Mouse (Mus musculus): ENCODE data around the gene Slc12a5. TPM values are rescaled to one million over a fixed set of nuclear protein-coding genes. Genes with fewer than 3 reads are reported as not detected.

The Slc12a5 gene
- polyA plus RNA-seq, 1 experiment from 2014 or later = 0.53 TPM

DNA sequence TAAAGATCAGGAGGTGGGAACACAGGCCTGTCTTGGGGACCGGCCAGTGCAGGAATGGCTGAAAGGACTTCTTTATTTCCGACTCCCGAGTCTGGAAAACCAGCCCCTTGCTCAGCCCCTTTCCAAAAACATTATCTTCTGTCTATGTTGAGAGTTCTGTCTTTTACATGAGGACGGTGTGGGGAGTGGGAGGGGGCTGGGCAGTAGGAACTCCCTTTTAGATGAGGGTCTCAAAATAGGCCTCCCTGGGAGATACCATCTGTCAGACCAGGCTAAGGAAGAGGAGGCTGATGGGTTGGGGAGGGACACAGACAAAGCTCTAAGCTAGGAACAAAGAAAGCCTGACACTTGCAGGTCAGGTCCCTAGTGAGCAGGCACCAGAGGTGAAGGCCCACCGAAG lies 88.4 kb downstream of the Slc12a5 start:
- H3K9me3 ChIP-seq (ENCODE audit: control insufficient read depth, low read length) = no peaks in the 10 kb centered on the region
- no peak for ATAC-seq (ENCODE audit: low read depth)
- H3K27me3 ChIP-seq (ENCODE audit: control insufficient read depth, insufficient read depth, low read depth, low read length) = no peaks in the 10 kb centered on the region
- H3K4me3 ChIP-seq (ENCODE audit: low read length) = no peak overlapping the region
- no peak overlapping the region for H3K27ac ChIP-seq (ENCODE audit: low read length)
- WGBS = 54% methylated on average over 5 of the region's 5 CpGs
- no peaks in the 10 kb centered on the region for H3K36me3 ChIP-seq (ENCODE audit: control insufficient read depth, insufficient read depth, low read length)
- H3K4me2 ChIP-seq (ENCODE audit: low read depth, low read length) = no peak overlapping the region
- H3K9ac ChIP-seq (ENCODE audit: low read length) = no peak overlapping the region
- no peaks in the 10 kb centered on the region for H3K4me1 ChIP-seq (replicated peaks; ENCODE audit: control insufficient read depth, insufficient read depth, low read length)

Other genes with a start within 250 kb of the Slc12a5 start
- gene Spint5, start 245.5 kb upstream of the Slc12a5 start, polyA plus RNA-seq (2015; fragmentation: Nextera tagmentation; extraction: Ambion mirVana) = not detected in 2 replicates
- 2.0 and 2.9 TPM in 2 replicates for gene Wfdc3, start 214.9 kb upstream of the Slc12a5 start, polyA plus RNA-seq (2015; fragmentation: Nextera tagmentation; extraction: Ambion mirVana)
- gene Dnttip1, start 214.8 kb upstream of the Slc12a5 start, polyA plus RNA-seq (2015; fragmentation: Nextera tagmentation; extraction: Ambion mirVana) = 61.3 and 71.9 TPM in 2 replicates
- gene Ube2c, start 190.9 kb upstream of the Slc12a5 start, polyA plus RNA-seq (2015; fragmentation: Nextera tagmentation; extraction: Ambion mirVana) = 494 and 533 TPM in 2 replicates
- gene Tnnc2, start 180.8 kb upstream of the Slc12a5 start, polyA plus RNA-seq (2015; fragmentation: Nextera tagmentation; extraction: Ambion mirVana) = 27.9 and 94.5 TPM in 2 replicates
- 23.9 and 30.6 TPM in 2 replicates for gene Snx21, start 175.0 kb upstream of the Slc12a5 start, polyA plus RNA-seq (2015; fragmentation: Nextera tagmentation; extraction: Ambion mirVana)
- 21.9 and 24.5 TPM in 2 replicates for gene Acot8, start 155.9 kb upstream of the Slc12a5 start, polyA plus RNA-seq (2015; fragmentation: Nextera tagmentation; extraction: Ambion mirVana)
- gene Zswim3, start 155.7 kb upstream of the Slc12a5 start, polyA plus RNA-seq (2015; fragmentation: Nextera tagmentation; extraction: Ambion mirVana) = 7.9 and 8.9 TPM in 2 replicates
- 16.6 and 16.9 TPM in 2 replicates for gene Zswim1, start 138.1 kb upstream of the Slc12a5 start, polyA plus RNA-seq (2015; fragmentation: Nextera tagmentation; extraction: Ambion mirVana)
- gene Spata25, start 132.3 kb upstream of the Slc12a5 start, polyA plus RNA-seq (2015; fragmentation: Nextera tagmentation; extraction: Ambion mirVana) = not detected in 2 replicates
- gene Ctsa, start 127.9 kb upstream of the Slc12a5 start, polyA plus RNA-seq (2015; fragmentation: Nextera tagmentation; extraction: Ambion mirVana) = 156 and 161 TPM in 2 replicates
- gene Neurl2, start 127.3 kb upstream of the Slc12a5 start, polyA plus RNA-seq (2015; fragmentation: Nextera tagmentation; extraction: Ambion mirVana) = 7.1 and 7.8 TPM in 2 replicates
- 193 and 203 TPM in 2 replicates for gene Pltp, start 103.1 kb upstream of the Slc12a5 start, polyA plus RNA-seq (2015; fragmentation: Nextera tagmentation; extraction: Ambion mirVana)
- 75.3 and 75.8 TPM in 2 replicates for gene Pcif1, start 81.5 kb upstream of the Slc12a5 start, polyA plus RNA-seq (2015; fragmentation: Nextera tagmentation; extraction: Ambion mirVana)
- gene Zfp335, start 49.0 kb upstream of the Slc12a5 start, polyA plus RNA-seq (2015; fragmentation: Nextera tagmentation; extraction: Ambion mirVana) = 14.3 and 14.6 TPM in 2 replicates
- 2.0 and 7.8 TPM in 2 replicates for gene Mmp9, start 20.0 kb upstream of the Slc12a5 start, polyA plus RNA-seq (2015; fragmentation: Nextera tagmentation; extraction: Ambion mirVana)
- gene Ncoa5, start 74.1 kb downstream of the Slc12a5 start, polyA plus RNA-seq (2015; fragmentation: Nextera tagmentation; extraction: Ambion mirVana) = 64.3 and 64.4 TPM in 2 replicates
- gene Cd40, start 94.8 kb downstream of the Slc12a5 start, polyA plus RNA-seq (2015; fragmentation: Nextera tagmentation; extraction: Ambion mirVana) = 41.7 and 41.9 TPM in 2 replicates
- gene 1700025C18Rik, start 129.9 kb downstream of the Slc12a5 start, polyA plus RNA-seq (2015; fragmentation: Nextera tagmentation; extraction: Ambion mirVana) = not detected in 2 replicates